Mouse (Mus musculus): ENCODE data around the gene Unc5c. TPM values are rescaled to one million over a fixed set of nuclear protein-coding genes. Genes with fewer than 3 reads are reported as not detected.
A peak's percentile ranks its signal among the peaks of the same experiment; 100 is the strongest.

Gene Unc5c
- polyA plus RNA-seq, 1 experiment from 2014 or later = 26.6 TPM

DNA sequence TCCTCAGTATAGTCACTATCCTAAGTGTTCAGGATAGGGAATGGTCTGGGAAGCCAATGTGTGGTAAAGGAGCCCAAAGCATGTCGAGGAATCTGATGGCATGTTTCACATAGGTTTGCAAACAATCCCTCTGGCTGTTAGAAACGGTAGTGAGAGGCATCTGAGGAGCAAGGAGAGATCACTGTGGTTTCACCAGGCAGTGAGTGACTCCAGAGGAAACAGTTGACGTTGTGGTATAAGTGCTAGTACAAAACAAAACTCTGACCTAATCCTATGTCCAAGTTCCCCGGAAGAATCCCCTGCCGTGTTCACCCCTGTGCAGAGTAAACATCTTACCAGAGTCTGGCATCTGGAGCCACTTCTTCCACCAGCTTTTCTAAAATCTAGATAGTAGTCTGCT, 179.2 kb downstream of the Unc5c start:
- Histone ChIP-seq H3K27ac (ENCODE audit: low read depth, low read length) (no peak overlapping the region), H3K4me3 (ENCODE audit: low read length) (no peak overlapping the region), H3K4me1 (ENCODE audit: control insufficient read depth, insufficient read depth, low read depth, low read length) (no peaks in the 10 kb centered on the region), H3K9me3 (ENCODE audit: control insufficient read depth, low read length) (no peaks in the 10 kb centered on the region), H3K27me3 (replicated peaks; ENCODE audit: control insufficient read depth, insufficient read depth, low read length) (no peaks in the 10 kb centered on the region), H3K36me3 (ENCODE audit: control insufficient read depth, insufficient read depth, low read length) (no peaks in the 10 kb centered on the region), H3K4me2 (ENCODE audit: low read length) (no peak overlapping the region), H3K9ac (ENCODE audit: low read depth, low read length) (no peak overlapping the region)
- no peak for ATAC-seq
- 72% methylated on average over 5 of the region's 5 CpGs for WGBS

GRCm38 (mm10) chr3:141646588-141646987, 181.6 kb downstream of the Unc5c start:
- H3K4me1 ChIP-seq (ENCODE audit: control insufficient read depth, insufficient read depth, low read depth, low read length) = no peaks in the 10 kb centered on the region
- H3K4me3 ChIP-seq (ENCODE audit: low read length) = no peak overlapping the region
- H3K27me3 ChIP-seq (replicated peaks; ENCODE audit: control insufficient read depth, insufficient read depth, low read length) = no peaks in the 10 kb centered on the region
- no peak for ATAC-seq
- H3K36me3 ChIP-seq (ENCODE audit: control insufficient read depth, insufficient read depth, low read length) = no peaks in the 10 kb centered on the region
- no peak overlapping the region for H3K27ac ChIP-seq (ENCODE audit: low read depth, low read length)
- WGBS = 91% methylated on average over 2 of the region's 2 CpGs
- no peak overlapping the region for H3K9ac ChIP-seq (ENCODE audit: low read depth, low read length)
- no peak overlapping the region for H3K4me2 ChIP-seq (ENCODE audit: low read length)
- H3K9me3 ChIP-seq (ENCODE audit: control insufficient read depth, low read length) = no peaks in the 10 kb centered on the region

DNA sequence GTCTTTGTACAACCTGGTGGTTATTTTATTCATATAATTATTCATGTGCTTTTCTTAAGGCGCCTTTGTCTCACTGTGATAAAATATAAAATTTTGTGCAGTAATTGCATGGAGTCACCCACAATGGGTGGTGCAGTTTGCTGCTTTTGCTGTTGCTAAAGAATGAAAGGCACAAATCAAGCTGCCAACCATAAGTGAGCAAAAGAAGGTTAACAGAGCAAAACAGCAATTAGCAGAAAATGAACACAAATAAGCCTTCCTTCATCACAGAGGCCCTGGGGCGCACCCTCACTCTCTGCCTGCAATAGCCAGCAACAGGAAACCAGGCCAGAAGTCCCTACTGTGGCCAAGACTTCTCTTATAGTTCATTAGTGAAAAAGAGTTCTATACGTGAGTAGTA, 185.6 kb downstream of the Unc5c start:
- no peaks in the 10 kb centered on the region for H3K27me3 ChIP-seq (replicated peaks; ENCODE audit: control insufficient read depth, insufficient read depth, low read length)
- H3K4me3 ChIP-seq (ENCODE audit: low read length) = no peak overlapping the region
- no peak overlapping the region for H3K9ac ChIP-seq (ENCODE audit: low read depth, low read length)
- H3K4me2 ChIP-seq (ENCODE audit: low read length) = no peak overlapping the region
- H3K27ac ChIP-seq (ENCODE audit: low read depth, low read length) = no peak overlapping the region
- no peaks in the 10 kb centered on the region for H3K36me3 ChIP-seq (ENCODE audit: control insufficient read depth, insufficient read depth, low read length)
- H3K9me3 ChIP-seq (ENCODE audit: control insufficient read depth, low read length) = no peaks in the 10 kb centered on the region
- 74% methylated on average over 3 of the region's 3 CpGs for WGBS
- H3K4me1 ChIP-seq (ENCODE audit: control insufficient read depth, insufficient read depth, low read depth, low read length) = no peaks in the 10 kb centered on the region
- 0 out of 2 replicates have a peak, but pooled peaks have one; percentile 20 for ATAC-seq

DNA sequence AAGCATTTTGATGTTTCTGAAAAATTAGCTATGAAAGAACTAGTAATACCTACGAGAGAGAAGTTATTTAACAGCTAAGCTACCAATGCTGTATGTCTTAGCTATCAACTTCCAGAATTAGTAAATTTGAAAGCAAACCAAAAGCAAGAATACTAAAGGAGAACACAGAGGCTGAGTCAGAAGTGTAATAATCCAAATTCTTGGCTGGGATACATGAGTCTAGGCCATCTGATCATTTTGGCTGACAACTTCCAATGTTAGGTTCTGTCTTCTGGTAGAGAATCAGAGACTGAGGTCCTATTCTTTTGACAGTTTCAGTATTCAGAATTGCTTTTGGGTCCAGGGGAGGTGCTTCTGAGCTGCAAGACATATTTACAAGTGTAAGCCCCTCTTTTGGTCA, 188.9 kb downstream of the Unc5c start:
- Histone ChIP-seq H3K36me3 (ENCODE audit: control insufficient read depth, insufficient read depth, low read length) (no peaks in the 10 kb centered on the region), H3K4me3 (ENCODE audit: low read length) (no peak overlapping the region), H3K27me3 (replicated peaks; ENCODE audit: control insufficient read depth, insufficient read depth, low read length) (no peaks in the 10 kb centered on the region), H3K4me2 (ENCODE audit: low read length) (no peak overlapping the region), H3K27ac (ENCODE audit: low read depth, low read length) (no peak overlapping the region), H3K9ac (ENCODE audit: low read depth, low read length) (no peak overlapping the region), H3K4me1 (ENCODE audit: control insufficient read depth, insufficient read depth, low read depth, low read length) (no peaks in the 10 kb centered on the region), H3K9me3 (ENCODE audit: control insufficient read depth, low read length) (no peaks in the 10 kb centered on the region)
- ATAC-seq = no peak
- WGBS = 92% methylated on average over 1 of the region's 1 CpGs

- Histone ChIP-seq H3K9ac (ENCODE audit: low read depth, low read length) (no peak overlapping the region), H3K4me3 (ENCODE audit: low read length) (no peak overlapping the region), H3K9me3 (ENCODE audit: control insufficient read depth, low read length) (no peaks in the 10 kb centered on the region), H3K36me3 (ENCODE audit: control insufficient read depth, insufficient read depth, low read length) (no peaks in the 10 kb centered on the region), H3K27me3 (replicated peaks; ENCODE audit: control insufficient read depth, insufficient read depth, low read length) (no peaks in the 10 kb centered on the region), H3K4me2 (ENCODE audit: low read length) (no peak overlapping the region), H3K4me1 (ENCODE audit: control insufficient read depth, insufficient read depth, low read depth, low read length) (no peaks in the 10 kb centered on the region), H3K27ac (ENCODE audit: low read depth, low read length) (no peak overlapping the region)
- peak; percentile 30; the same call in 1 of the 2 replicates for ATAC-seq
- 71% methylated on average over 3 of the region's 3 CpGs for WGBS
These were observed 194.2 kb downstream of the Unc5c start for GRCm38 (mm10) chr3:141659041-141659789.

GRCm38 (mm10) chr3:141660065-141661062, 195.3 kb downstream of the Unc5c start:
- Histone ChIP-seq H3K27ac (ENCODE audit: low read depth, low read length) (no peak overlapping the region), H3K9ac (ENCODE audit: low read depth, low read length) (no peak overlapping the region), H3K4me3 (ENCODE audit: low read length) (no peak overlapping the region), H3K4me2 (ENCODE audit: low read length) (no peak overlapping the region), H3K36me3 (ENCODE audit: control insufficient read depth, insufficient read depth, low read length) (no peaks in the 10 kb centered on the region), H3K9me3 (ENCODE audit: control insufficient read depth, low read length) (no peaks in the 10 kb centered on the region), H3K27me3 (replicated peaks; ENCODE audit: control insufficient read depth, insufficient read depth, low read length) (no peaks in the 10 kb centered on the region), H3K4me1 (ENCODE audit: control insufficient read depth, insufficient read depth, low read depth, low read length) (no peaks in the 10 kb centered on the region)
- 62% methylated on average over 15 of the region's 15 CpGs for WGBS
- ATAC-seq = no peak

DNA sequence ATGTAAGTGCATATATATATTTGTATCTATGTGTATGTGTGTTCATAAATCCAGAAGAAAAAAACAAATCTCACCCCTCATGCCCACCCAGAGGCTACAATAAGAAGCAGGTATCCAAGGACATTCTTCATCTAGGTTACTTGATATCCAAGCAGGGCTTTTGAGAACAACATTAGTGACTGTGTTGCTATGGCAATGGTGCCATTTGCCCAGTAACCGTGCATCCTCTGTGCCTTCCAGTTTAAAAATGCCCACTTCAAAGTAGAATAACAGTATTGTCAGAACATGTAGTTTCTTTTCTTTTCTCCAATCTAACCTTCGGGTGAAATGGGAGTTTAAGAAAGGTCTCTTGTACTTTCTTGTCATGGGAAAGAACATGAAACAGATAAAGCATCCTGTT, 224.1 kb downstream of the Unc5c start:
- Histone ChIP-seq H3K4me3 (ENCODE audit: low read length) (no peak overlapping the region), H3K27ac (ENCODE audit: low read depth, low read length) (no peak overlapping the region), H3K9ac (ENCODE audit: low read depth, low read length) (no peak overlapping the region), H3K27me3 (replicated peaks; ENCODE audit: control insufficient read depth, insufficient read depth, low read length) (no peaks in the 10 kb centered on the region), H3K36me3 (ENCODE audit: control insufficient read depth, insufficient read depth, low read length) (no peaks in the 10 kb centered on the region), H3K4me1 (ENCODE audit: control insufficient read depth, insufficient read depth, low read depth, low read length) (peaks cover 5% of the 10 kb centered on the region; the same call in 1 of the 2 replicates), H3K4me2 (ENCODE audit: low read length) (no peak overlapping the region), H3K9me3 (ENCODE audit: control insufficient read depth, low read length) (no peaks in the 10 kb centered on the region)
- ATAC-seq = no peak
- 35% methylated on average over 2 of the region's 2 CpGs for WGBS

GRCm38 (mm10) chr3:141690676-141691075, 225.7 kb downstream of the Unc5c start:
- Histone ChIP-seq H3K4me1 (ENCODE audit: control insufficient read depth, insufficient read depth, low read depth, low read length) (peaks cover 5% of the 10 kb centered on the region; the same call in 1 of the 2 replicates), H3K4me2 (ENCODE audit: low read length) (no peak overlapping the region), H3K36me3 (ENCODE audit: control insufficient read depth, insufficient read depth, low read length) (no peaks in the 10 kb centered on the region), H3K27ac (ENCODE audit: low read depth, low read length) (no peak overlapping the region), H3K4me3 (ENCODE audit: low read length) (no peak overlapping the region), H3K9ac (ENCODE audit: low read depth, low read length) (no peak overlapping the region), H3K9me3 (ENCODE audit: control insufficient read depth, low read length) (no peaks in the 10 kb centered on the region), H3K27me3 (replicated peaks; ENCODE audit: control insufficient read depth, insufficient read depth, low read length) (no peaks in the 10 kb centered on the region)
- 95% methylated on average over 1 of the region's 1 CpGs for WGBS
- no peak for ATAC-seq

GRCm38 (mm10) chr3:141691418-141691817, 226.4 kb downstream of the Unc5c start:
- 52% methylated on average over 3 of the region's 3 CpGs for WGBS
- no peaks in the 10 kb centered on the region for H3K9me3 ChIP-seq (ENCODE audit: control insufficient read depth, low read length)
- no peak overlapping the region for H3K9ac ChIP-seq (ENCODE audit: low read depth, low read length)
- H3K27ac ChIP-seq (ENCODE audit: low read depth, low read length) = peak overlapping the region; percentile 9; the same call in 1 of the 2 replicates
- peaks cover 5% of the 10 kb centered on the region; the same call in 1 of the 2 replicates for H3K4me1 ChIP-seq (ENCODE audit: control insufficient read depth, insufficient read depth, low read depth, low read length)
- no peaks in the 10 kb centered on the region for H3K36me3 ChIP-seq (ENCODE audit: control insufficient read depth, insufficient read depth, low read length)
- H3K4me2 ChIP-seq (ENCODE audit: low read length) = no peak overlapping the region
- no peak overlapping the region for H3K4me3 ChIP-seq (ENCODE audit: low read length)
- H3K27me3 ChIP-seq (replicated peaks; ENCODE audit: control insufficient read depth, insufficient read depth, low read length) = no peaks in the 10 kb centered on the region
- peak; percentile 65 for ATAC-seq

Data from hindbrain, embryonic 16.5 days (tissue).